Mouse (Mus musculus) midbrain, postnatal 0 days (tissue): ENCODE data around the gene Slc35c1. TPM values are rescaled to one million over a fixed set of nuclear protein-coding genes. Genes with fewer than 3 reads are reported as not detected.

Source experiments
- ATAC-seq: fragments of 200-750 bp; cut with Nextera tagmentation; 2 replicates; pipeline ENCODE4 v1.8.0; 2017; ENCODE audit warnings: moderate number of reproducible peaks, mild to moderate bottlenecking, moderate TSS enrichment, moderate library complexity; ENCODE audit not compliant: low FRiP score
- DNase-seq: peaks from one replicate; pipeline ENCODE4 v3.0.0-alpha.2; 2015; ENCODE audit warnings: low spot score
- H3K27ac ChIP-seq: fragments of 300-500 bp; sonication (generic); 2 replicates; pipeline ENCODE4 v1.5.1; 2014; ENCODE audit warnings: low read depth, mild to moderate bottlenecking, low read length, mixed read lengths
- H3K27me3 ChIP-seq: fragments of 300-500 bp; sonication (generic); 2 replicates; pipeline ENCODE4 v1.6.1; 2014; ENCODE audit warnings: low read length, control low read depth, mixed read lengths; ENCODE audit not compliant: insufficient read depth
- H3K36me3 ChIP-seq: fragments of 300-500 bp; sonication (generic); 2 replicates; pipeline ENCODE4 v1.6.1; 2014; ENCODE audit warnings: low read length, control low read depth, mixed read lengths; ENCODE audit not compliant: insufficient read depth
- H3K4me1 ChIP-seq: fragments of 300-500 bp; sonication (generic); 2 replicates; pipeline ENCODE4 v1.6.1; 2014; ENCODE audit warnings: mild to moderate bottlenecking, control low read depth, antibody characterized with exemption, low read length, mixed read lengths; ENCODE audit not compliant: insufficient read depth
- H3K4me2 ChIP-seq: fragments of 300-500 bp; sonication (generic); 2 replicates; pipeline ENCODE4 v1.6.1; 2014; ENCODE audit warnings: low read depth, mild to moderate bottlenecking, low read length, mixed read lengths; ENCODE audit not compliant: poor library complexity, severe bottlenecking
- H3K4me3 ChIP-seq: fragments of 300-500 bp; sonication (generic); 2 replicates; pipeline ENCODE4 v1.5.1; 2014; ENCODE audit warnings: low read depth, mild to moderate bottlenecking, low read length, moderate library complexity
- H3K9ac ChIP-seq: fragments of 300-500 bp; sonication (generic); replicated peaks from 2 replicates; pipeline ENCODE4 v1.6.1; 2014; ENCODE audit warnings: mild to moderate bottlenecking, low read length, moderate library complexity, mixed read lengths; ENCODE audit not compliant: poor library complexity, severe bottlenecking
- H3K9me3 ChIP-seq: fragments of 300-500 bp; sonication (generic); 2 replicates; pipeline ENCODE4 v1.6.1; 2016; ENCODE audit warnings: low read length, control low read depth
- CTCF ChIP-seq: IDR thresholded peaks from 2 replicates; pipeline ENCODE4 v1.5.1; 2016; ENCODE audit warnings: antibody characterized with exemption, mild to moderate bottlenecking
- WGBS: fragments of 180-500 bp; shearing (Covaris S2); extraction: QIAGEN DNeasy Blood & Tissue Kit; methylation state at CpG from one replicate; pipeline ENCODE4 v1.1.7; 2014; 5-methylcytosine and 5-hydroxymethylcytosine counted together
- polyA plus RNA-seq: library from polyadenylated mRNA; unstranded; fragments of >200 nt; fragmentation: Nextera tagmentation; extraction: Ambion mirVana; gene quantifications from 2 replicates; pipeline ENCODE4 v1.2.1, GENCODE M21; 2015
- total RNA-seq: library from RNA; depleted of rRNA; stranded (reverse); fragments of >200 nt; gene quantifications from 2 replicates; pipeline ENCODE4 v1.2.3, GENCODE M21; 2014; rRNA removed

The Slc35c1 gene
- total and polyA plus RNA-seq, 2 experiments from 2014 or later, result 16.8 to 18.6 TPM

DNA sequence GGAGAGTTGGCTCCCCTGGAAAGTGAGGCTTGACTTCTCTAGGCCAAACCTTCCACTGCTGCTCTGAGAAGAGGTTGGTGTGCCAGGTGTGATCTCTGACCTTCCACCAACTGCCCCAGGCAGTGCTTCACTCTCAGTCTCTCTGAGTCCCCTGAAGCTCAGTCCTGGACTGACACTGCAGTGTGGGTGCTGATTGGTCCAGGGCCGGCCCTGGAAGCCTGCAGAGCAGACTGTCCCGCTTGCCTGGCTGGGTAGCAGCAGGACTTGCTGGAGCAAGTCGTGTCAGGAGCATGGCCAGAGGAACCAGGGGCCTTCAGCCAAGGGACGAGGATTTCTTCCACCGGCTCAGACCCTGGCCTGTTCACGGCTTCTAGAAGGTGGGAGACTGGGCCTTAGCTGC is 55.6 kb downstream of the Slc35c1 start:
- H3K9me3 ChIP-seq, result no peaks in the 10 kb centered on the region
- ATAC-seq (no peak), DNase-seq (no peak)
- no peak overlapping the region for H3K4me2 ChIP-seq
- no peak overlapping the region for H3K4me3 ChIP-seq
- TF ChIP-seq CTCF, result no peak
- no peaks in the 10 kb centered on the region for H3K27me3 ChIP-seq
- WGBS, result 84% methylated on average over 6 of the region's 6 CpGs
- peaks cover 53% of the 10 kb centered on the region for H3K36me3 ChIP-seq
- H3K4me1 ChIP-seq, result no peaks in the 10 kb centered on the region; the same call in 1 of the 2 replicates
- H3K9ac ChIP-seq, result no peak overlapping the region
- H3K27ac ChIP-seq, result no peak overlapping the region

GRCm38 (mm10) chr2:92403776-92404319 is 56.5 kb downstream of the Slc35c1 start:
- DNase-seq (no peak), ATAC-seq (no peak)
- Histone ChIP-seq H3K4me1 (peaks cover 8% of the 10 kb centered on the region; the same call in 1 of the 2 replicates), H3K27ac (no peak overlapping the region), H3K4me3 (no peak overlapping the region), H3K9ac (no peak overlapping the region), H3K27me3 (no peaks in the 10 kb centered on the region), H3K9me3 (no peaks in the 10 kb centered on the region), H3K4me2 (no peak overlapping the region), H3K36me3 (peaks cover 44% of the 10 kb centered on the region)
- TF ChIP-seq CTCF, result no peak
- WGBS, result 95% methylated on average over 5 of the region's 5 CpGs

Other genes starting within 250 kb of the Slc35c1 start
- gene Pex16, start 85.9 kb downstream of the Slc35c1 start, total RNA-seq, result 23.6 and 31.8 TPM in 2 replicates
- 43.4 and 51.5 TPM in 2 replicates for gene Pex16, start 85.9 kb downstream of the Slc35c1 start, polyA plus RNA-seq
- gene Large2, start 85.7 kb downstream of the Slc35c1 start, total RNA-seq, result 1.4 TPM in 2 replicates
- gene Large2, start 85.7 kb downstream of the Slc35c1 start, polyA plus RNA-seq, result 1.5 and 1.6 TPM in 2 replicates
- 0.76 and 8.6 TPM in 2 replicates for gene 1700029I15Rik, start 78.0 kb downstream of the Slc35c1 start, total RNA-seq
- 3.1 and 4.7 TPM in 2 replicates for gene 1700029I15Rik, start 78.0 kb downstream of the Slc35c1 start, polyA plus RNA-seq
- gene Mapk8ip1, start 59.3 kb downstream of the Slc35c1 start, total RNA-seq, result 286 and 357 TPM in 2 replicates
- 176 and 178 TPM in 2 replicates for gene Mapk8ip1, start 59.3 kb downstream of the Slc35c1 start, polyA plus RNA-seq
- gene Cry2, start 26.5 kb downstream of the Slc35c1 start, total RNA-seq, result 41.9 and 48.4 TPM in 2 replicates
- gene Cry2, start 26.5 kb downstream of the Slc35c1 start, polyA plus RNA-seq, result 50.6 and 55.2 TPM in 2 replicates
- gene Chst1, start 139.2 kb upstream of the Slc35c1 start, total RNA-seq, result 64.4 and 73.8 TPM in 2 replicates
- gene Chst1, start 139.2 kb upstream of the Slc35c1 start, polyA plus RNA-seq, result 39.5 and 43.0 TPM in 2 replicates